Mouse (Mus musculus) G1E-ER4 (cell line): ENCODE results near the gene Ccnj. TPM values are rescaled to one million over a fixed set of nuclear protein-coding genes. Genes with fewer than 3 reads are reported as not detected.

Experiments used
- GATA1 ChIP-seq: IDR thresholded peaks from one replicate; pipeline ENCODE4 v1.8.0; 2012; ENCODE audit warnings: low read length, inconsistent platforms
- polyA plus RNA-seq: library from polyadenylated mRNA; stranded (reverse); fragments of >175 nt; gene quantifications from 2 replicates; pipeline ENCODE4 v1.2.3, GENCODE M21; 2012

Gene Ccnj
- polyA plus RNA-seq, 1 experiment = 4.0 TPM

GRCm38 (mm10) chr19:40831416-40832201, 530 bp downstream of the Ccnj start:
- no peak for TF ChIP-seq GATA1

- TF ChIP-seq GATA1 = no peak
Observed at GRCm38 (mm10) chr19:40832361-40832760, 1.3 kb downstream of the Ccnj start.

DNA sequence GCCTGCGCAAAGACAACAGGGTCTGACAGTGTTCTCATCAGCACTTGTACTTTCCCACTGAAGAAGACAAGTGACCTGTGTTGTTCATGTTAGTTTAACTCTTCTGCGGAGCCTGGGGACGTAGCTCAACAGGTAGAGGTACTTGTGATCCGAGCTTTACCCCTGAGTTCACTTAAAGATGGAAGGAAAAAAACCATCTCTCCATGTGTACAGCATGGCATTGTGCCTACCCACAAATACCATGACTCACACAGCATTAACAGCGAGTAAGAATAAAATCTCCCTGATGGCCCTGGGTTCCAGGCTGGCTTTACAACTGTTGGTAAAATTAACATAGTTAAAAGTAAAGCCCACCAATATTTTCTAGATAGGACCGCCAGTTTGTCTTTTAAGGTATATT, 3.4 kb downstream of the Ccnj start:
- no peak for TF ChIP-seq GATA1

DNA sequence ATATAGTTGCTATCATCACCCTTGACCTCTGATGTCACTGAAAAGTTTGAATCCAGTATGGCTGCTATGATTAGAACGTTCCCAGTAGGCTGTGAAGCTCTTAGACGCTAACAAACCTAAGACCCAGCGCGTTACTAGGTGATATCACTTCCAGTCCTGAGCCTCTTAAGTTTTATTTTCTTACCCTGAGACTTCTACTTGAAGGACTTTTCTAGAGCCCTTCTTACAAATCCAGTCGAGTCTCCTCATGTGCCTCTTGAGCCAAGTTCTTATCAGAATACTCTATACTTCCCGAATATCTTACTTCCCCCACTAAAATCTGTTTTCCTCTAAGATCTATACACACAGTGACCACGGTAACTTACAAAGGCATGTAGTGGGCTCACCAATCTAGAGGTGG, 7.1 kb downstream of the Ccnj start:
- TF ChIP-seq GATA1 = no peak

- no peak for TF ChIP-seq GATA1
Observed at GRCm38 (mm10) chr19:40840303-40840702, 9.2 kb downstream of the Ccnj start.

GRCm38 (mm10) chr19:40841083-40841482, 10.0 kb downstream of the Ccnj start:
- no peak for TF ChIP-seq GATA1

GRCm38 (mm10) chr19:40841593-40841992, 10.5 kb downstream of the Ccnj start:
- no peak for TF ChIP-seq GATA1

- no peak for TF ChIP-seq GATA1
Observed at GRCm38 (mm10) chr19:40844731-40845130, 13.7 kb downstream of the Ccnj start.

DNA sequence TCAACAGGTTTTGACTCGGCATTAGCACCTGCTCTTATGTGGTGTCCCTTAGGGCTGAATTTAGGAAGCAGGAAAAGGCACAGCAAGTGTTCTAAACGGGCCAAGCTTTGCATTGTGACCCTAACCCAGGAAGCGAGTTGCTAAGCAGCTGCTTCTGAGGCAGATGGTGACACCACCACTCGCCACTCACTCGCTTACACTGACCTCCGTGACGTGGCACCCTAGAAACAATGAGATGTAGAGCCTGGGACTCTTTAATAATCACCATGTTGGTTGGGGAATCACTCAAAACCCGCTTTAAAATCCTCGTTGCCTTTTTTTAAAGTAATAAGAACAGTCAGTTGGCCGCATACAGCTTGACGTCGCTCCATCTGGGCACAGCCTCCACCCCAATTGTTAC, 18.3 kb downstream of the Ccnj start:
- no peak for TF ChIP-seq GATA1

DNA sequence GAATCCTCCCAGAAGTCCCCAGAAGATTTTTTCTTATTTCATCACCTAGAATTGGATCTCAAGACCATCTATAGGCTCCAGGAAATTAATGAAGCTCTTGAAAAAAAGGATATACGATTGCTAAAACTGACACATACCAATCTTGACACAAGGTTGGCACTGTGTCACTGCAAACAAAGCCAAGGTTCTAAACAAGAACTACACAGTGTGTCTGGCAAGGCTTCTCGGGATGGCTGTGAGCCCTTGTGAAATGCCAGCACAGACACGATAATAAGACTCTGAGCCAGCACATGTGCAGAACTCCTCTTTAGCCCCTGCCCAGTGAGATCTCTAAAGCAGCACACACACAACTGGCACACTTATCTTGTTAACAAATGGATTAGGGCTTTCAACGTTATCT, 28.5 kb downstream of the Ccnj start:
- TF ChIP-seq GATA1 = no peak

GRCm38 (mm10) chr19:40868284-40868683, 37.2 kb downstream of the Ccnj start:
- TF ChIP-seq GATA1 = no peak

DNA sequence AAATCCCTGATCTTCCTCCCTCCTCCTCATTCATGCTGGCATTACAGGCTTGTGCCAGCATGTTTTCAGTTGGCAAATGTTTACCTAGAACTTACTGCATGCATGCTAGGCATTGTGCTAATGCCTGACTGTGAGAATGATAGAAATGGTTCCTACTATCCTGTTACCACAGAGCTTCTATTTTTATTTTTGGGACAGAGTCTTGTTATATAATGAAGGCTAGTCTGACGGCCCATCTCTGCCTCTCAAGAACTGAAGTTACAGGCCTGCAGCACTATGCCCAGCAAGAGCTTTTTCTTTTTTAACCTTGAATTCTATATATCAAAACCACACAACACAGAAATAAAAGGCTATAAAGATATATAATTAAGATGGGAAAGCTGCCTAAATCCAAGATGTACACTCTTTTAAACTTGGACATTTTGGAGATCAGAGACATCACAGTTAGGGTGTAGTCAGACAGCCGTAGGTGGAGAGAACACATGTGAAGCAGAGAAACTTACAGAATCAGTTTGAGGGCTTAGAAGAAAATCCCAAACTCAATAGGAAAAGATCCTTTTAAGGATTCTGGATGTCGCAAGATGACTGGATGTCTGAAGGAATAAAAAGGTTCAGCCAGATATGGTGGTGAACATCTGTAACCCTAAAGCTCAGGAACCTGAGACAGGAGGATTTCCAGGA, 38.5 kb downstream of the Ccnj start:
- no peak for TF ChIP-seq GATA1

DNA sequence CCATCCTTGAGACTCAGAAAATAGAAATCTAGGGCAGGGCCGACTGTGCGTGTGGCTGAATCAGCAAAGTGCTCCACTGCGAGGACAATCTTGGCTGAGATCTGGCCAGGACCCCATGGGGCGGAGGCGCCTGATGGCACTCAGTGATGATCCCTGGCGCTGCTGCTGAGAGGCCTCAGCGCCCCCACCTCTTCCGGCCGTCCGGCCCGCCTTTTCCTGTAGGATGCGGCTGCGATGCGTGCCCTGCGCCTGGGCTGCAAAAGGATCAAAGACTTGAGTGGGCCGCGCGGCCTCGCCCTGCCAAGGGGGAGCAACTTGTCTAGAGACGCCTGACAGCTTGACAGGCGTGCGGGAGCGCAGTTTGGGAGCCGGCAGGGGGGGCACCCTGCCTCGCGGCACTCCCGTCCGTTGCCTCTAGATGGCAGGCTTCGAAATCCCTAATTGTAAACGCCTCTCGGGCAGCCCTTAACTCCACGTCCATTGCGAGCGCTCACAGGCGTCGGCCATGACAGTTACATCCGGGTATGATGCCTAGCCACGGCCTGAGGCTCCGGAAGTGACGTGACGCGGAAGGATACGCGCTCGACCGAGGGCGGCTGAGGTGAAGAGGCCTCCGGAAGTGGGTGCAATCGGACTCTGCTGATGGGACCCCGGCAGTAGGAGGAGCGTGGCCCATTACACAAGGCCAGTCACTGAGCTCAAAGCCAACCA, 42.0 kb downstream of the Ccnj start:
- TF ChIP-seq GATA1 = no peak

- TF ChIP-seq GATA1 = no peak
Observed at GRCm38 (mm10) chr19:40881700-40882099, 50.6 kb downstream of the Ccnj start.

DNA sequence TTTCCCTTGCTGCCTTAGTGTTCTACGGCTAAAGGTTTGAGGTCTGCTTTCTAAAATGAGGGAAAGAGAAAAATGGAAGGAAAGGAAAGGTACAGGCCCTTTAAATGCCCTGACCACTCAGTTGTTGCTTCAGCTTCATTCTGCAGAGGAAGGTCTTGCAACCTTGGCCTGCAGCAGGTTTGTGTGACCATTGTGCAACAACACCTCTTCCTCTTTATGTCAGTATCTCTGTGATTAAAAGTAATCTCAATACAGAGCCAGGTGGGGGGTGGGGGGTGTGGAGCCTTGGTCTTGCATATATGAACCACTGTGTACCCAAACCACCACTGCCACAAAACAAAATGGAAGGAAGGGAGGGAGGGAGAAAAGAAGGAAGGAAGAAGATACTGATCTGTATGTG, 57.8 kb downstream of the Ccnj start:
- TF ChIP-seq GATA1 = no peak

- TF ChIP-seq GATA1 = no peak
Observed at GRCm38 (mm10) chr19:40894071-40894506, 63.0 kb downstream of the Ccnj start.
